Mouse (Mus musculus) myocyte (in vitro differentiated cells): ENCODE results near the gene F830045P16Rik.

Experiments used
- CEBPB ChIP-seq: IDR thresholded peaks from 2 replicates; pipeline ENCODE4 v1.6.1; 2011; ENCODE audit warnings: mild to moderate bottlenecking, moderate library complexity; ENCODE audit not compliant: poor library complexity, insufficient read depth, severe bottlenecking
- POLR2A ChIP-seq: IDR thresholded peaks from one replicate; pipeline ENCODE4 v1.6.1; 2011; ENCODE audit warnings: low read depth, mild to moderate bottlenecking, control low read depth, moderate library complexity; ENCODE audit not compliant: insufficient read length
- POLR2AphosphoS2 ChIP-seq: IDR thresholded peaks from one replicate; pipeline ENCODE4 v1.6.1; 2011; ENCODE audit warnings: low read depth, control low read depth; ENCODE audit not compliant: insufficient read length
- SRF ChIP-seq: IDR thresholded peaks from one replicate; pipeline ENCODE4 v1.6.1; 2011; ENCODE audit warnings: low read depth; ENCODE audit not compliant: control insufficient read depth, insufficient read length
- TCF12 ChIP-seq: IDR thresholded peaks from one replicate; pipeline ENCODE4 v1.6.1; 2011; ENCODE audit warnings: mild to moderate bottlenecking, control low read depth; ENCODE audit not compliant: poor library complexity, insufficient read depth, severe bottlenecking
- USF1 ChIP-seq: IDR thresholded peaks from one replicate; pipeline ENCODE4 v1.6.1; 2011; ENCODE audit warnings: low read depth, mild to moderate bottlenecking, control low read depth, moderate library complexity

- TF ChIP-seq POLR2AphosphoS2: no peak
- TF ChIP-seq POLR2A: no peak
- no peak for TF ChIP-seq TCF12
- TF ChIP-seq SRF: no peak
- no peak for TF ChIP-seq CEBPB
- no peak for TF ChIP-seq USF1
Observed at GRCm38 (mm10) chr2:129470839-129471238, 65.6 kb downstream of the F830045P16Rik start.
